Mouse (Mus musculus) fibroblast of lung, adult 2 months (primary cell): Measurements from ENCODE around the gene Rrbp1.

Experiments used
- DNase-seq: peaks from one replicate; pipeline ENCODE4 v3.0.0-alpha.2; 2011; ENCODE audit warnings: low read depth

Gene Rrbp1

DNA sequence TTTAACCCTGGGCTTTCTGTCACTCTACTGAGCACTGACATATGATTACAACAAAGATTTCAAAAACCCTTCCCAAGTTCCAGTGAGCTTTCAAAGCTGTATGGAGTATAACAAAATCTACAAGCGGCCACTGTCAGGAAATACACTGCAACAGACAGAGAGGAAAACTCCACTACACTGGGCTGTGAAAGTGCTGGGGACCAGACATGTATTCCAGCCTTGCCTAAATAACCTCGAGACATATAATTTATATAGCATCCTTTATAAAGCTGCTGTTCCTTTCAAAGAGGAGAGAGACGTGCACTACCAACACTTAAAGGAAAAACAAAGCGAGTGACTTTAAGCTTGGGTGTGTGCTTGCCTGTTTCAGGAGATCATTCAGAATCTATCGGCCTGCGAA is 4.4 kb downstream of the Rrbp1 start:
- no peak for DNase-seq

DNA sequence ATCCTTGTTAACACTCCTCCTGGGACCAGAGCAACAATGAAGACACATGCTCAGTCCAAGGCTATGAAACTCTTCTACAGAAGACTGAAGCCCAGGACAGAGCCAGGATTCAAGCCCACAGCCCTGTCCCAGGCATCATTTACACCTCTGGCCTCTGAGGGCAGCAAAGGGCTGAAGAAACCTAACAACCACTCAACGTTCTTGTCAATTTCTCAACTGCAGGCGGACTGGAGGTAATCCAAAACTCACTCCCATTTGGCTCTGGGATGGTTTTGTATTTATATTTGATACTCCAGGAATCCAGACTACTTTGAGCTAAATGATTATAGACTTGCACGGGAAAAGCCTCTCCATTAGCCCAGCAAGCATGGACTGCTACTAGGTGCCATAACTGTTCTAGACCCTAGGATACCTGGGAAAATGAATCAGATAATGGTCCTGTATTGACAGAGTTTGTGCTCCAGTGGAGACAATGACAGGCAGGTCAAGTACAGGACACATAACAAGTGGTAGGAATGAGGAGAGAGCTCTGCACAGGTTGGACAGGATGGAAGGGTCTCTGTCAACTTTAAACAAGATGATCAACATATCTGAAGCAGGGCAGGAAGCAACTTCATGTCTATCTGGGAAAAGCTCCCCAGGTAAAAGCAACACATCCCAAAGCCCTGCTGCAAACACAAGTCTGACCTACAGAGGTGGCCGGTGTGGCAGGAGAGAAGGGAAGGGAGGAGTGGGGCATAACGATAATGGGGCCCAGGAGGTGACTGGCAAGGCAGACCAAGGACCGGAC is 5.7 kb downstream of the Rrbp1 start:
- DNase-seq, result peak; percentile 44

DNA sequence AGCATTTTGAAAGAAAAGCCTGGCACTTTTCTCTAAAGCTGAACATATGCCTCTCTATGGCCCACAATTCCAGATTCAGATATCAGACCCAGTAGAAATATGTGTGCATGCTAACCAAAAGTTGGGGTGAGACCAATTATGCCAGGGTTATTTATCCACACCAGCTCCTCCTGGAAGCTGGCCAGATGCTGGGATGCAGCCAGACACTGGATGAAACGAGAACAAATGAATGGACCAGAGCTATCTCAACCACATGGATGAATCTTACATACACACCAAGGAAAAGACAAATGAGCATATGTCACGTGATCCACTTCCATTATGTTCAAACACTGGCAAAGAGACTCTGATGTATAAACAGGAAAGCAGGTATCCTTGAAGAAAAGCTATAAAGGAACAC is 7.5 kb downstream of the Rrbp1 start:
- no peak for DNase-seq

DNA sequence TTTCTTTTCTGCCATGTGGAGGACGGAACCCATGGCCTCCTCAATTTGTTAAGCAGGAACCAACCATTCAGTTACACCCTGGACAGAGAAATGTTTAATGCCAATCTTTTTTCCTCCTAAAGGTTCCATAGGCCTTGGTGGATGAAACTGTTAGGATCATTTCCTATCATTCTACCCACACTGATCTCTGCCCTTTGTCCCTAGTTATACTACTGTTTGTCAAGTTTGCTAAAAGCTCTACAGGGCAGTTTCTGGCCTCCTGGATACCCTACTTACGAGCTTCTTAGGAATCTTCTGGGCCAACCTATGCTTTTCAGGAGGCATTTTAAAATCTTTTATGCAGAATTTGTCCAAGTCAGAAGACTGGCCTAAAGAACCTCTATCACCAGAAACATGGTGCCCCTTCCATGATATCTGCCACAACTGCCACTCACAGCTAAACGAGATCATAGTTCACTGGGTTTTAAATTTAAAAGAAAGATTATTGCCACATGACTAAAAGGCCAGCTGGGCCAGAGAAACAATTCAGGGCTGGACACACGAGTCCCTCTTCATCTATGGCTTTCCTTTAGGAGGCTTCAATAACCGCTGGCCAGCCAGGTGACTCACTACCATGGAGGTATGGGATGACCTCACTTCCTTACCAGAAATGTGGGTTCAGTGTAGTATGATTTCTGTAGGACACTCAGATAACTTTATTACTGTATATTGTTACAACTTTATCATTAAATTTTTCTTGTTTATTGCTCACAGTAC is 8.7 kb downstream of the Rrbp1 start:
- DNase-seq, result no peak

DNA sequence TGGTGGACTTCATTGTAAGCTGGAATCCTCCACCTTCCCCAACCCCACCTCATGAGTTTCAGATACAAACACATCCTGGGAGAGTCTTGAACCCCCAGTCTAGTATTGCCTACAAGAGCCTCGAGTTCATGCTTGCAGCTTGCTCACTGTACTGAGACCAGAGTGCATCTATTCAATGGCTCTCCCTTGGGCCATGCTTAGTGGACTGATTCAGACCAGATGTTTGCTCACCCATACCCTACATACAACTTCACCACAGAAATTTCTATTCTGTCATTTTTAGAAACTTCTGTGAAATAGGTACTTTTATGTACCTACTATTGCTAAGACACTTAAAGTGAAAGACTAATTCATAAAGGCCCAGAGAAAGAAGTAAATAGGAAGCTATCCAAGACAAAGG is 18.1 kb downstream of the Rrbp1 start:
- DNase-seq, result no peak

GRCm38 (mm10) chr2:143991964-143992672 is 18.9 kb downstream of the Rrbp1 start:
- DNase-seq, result no peak

DNA sequence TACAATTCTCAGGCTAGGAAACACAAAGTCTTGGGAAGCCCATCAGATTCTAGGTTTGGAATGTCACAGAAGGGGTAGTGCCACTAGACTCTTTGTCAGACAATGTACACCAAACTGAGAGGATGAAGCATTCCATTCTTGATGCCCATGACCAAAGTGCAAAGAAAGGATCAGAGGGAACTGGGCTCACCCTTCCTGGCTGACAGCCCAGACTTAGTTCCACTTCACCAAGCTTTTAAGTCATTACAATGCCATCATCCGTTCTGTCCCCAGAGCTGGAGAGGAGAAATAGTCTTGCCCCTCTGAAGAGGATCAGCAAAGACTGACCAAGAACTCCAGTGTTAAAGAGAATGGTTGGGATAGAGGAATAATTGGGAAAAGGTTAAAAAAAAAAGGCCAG is 20.1 kb downstream of the Rrbp1 start:
- no peak for DNase-seq

- no peak for DNase-seq
These were observed 23.0 kb downstream of the Rrbp1 start for GRCm38 (mm10) chr2:143988016-143988415.

DNA sequence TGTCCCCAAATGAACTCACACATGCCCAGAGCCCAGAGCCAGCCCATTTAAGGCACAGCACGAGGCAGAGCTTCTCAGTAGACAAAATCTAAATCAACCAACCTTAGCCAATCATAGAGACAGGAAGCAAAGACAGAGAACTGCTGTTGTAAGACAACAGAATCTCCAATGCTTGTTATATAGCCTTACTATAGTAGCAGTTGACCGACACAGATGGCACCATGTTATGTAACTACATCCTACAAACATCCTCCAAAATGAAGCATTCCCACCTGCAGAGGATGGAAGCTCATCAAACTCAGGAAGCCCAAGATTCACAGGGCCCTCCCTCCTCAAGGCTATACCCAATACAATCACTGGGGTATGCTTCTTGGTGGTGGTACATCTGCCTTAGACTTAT is 23.6 kb downstream of the Rrbp1 start:
- DNase-seq, result no peak

DNA sequence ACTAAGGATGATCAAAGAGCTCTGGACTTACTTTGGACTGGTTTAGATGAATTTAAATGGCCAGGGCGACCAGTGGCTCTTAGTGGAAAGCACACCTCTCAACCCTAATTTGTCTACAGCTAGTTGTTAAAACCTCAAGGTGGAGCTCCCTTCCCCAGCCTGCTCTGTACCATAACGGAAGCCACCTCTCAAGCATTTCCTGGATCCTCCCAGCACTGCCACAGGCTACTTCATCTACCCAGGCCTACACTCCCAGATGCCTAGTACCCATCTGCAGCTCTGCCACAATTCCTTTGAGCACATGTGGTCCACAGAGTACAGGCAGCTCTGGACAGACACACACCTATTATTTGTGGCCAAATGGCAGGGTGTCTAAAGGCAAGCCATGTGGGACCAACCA is 27.6 kb downstream of the Rrbp1 start:
- DNase-seq, result no peak

DNA sequence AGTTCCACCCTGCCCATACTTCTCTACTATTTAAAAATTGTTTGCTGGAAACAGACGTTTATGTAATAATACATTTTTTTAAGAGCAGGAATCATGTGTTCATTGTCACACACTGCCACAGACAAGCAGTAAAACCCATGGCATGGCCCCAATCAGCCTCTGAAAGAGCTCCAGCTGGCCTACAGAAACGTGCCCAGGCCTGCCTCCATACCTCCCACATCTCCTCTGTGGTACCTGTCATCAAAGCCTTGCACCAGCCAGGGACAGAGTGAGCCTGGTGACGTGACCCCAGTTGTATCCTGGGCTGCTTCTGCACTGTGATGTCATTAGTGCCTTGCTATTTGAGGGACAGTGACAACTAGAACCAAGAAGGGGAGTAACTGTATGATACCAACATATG is 28.2 kb downstream of the Rrbp1 start:
- DNase-seq, result no peak

GRCm38 (mm10) chr2:143982152-143982551 is 28.9 kb downstream of the Rrbp1 start:
- DNase-seq, result no peak

- DNase-seq, result no peak
These were observed 30.2 kb downstream of the Rrbp1 start for GRCm38 (mm10) chr2:143980781-143981398.

DNA sequence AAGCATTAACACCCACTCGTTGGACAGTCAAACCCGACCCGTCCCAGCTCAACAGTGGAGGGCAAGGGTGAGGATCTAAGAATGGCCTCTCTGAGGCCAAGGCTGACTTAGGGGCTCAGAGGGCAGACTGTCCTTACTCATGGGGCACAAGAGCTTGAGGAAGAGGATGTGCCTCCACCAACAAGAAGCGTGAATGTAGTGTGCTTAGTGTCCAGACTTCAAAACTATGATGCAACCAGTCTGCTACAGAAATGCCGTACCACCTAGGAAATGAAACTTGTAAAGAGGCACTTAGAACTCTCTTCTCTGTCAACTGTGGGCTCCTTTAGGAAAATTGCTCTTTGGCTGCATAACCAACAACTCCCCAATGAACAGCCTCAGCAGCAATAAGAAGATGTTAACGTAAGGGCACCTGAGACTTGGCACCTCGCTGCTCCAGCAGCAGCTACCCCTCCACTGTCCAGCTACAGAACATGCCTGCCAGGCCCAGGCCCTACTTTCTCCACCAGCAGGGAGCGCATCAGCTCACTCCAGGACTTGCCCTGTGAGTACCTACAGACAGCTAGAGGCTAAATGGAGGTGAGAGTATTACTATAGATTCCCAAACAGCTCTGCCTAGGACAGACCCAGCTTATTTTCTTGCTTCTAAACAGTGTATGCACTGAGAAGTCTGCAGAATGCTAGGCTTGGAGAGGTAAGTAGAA is 32.5 kb downstream of the Rrbp1 start:
- DNase-seq, result no peak

DNA sequence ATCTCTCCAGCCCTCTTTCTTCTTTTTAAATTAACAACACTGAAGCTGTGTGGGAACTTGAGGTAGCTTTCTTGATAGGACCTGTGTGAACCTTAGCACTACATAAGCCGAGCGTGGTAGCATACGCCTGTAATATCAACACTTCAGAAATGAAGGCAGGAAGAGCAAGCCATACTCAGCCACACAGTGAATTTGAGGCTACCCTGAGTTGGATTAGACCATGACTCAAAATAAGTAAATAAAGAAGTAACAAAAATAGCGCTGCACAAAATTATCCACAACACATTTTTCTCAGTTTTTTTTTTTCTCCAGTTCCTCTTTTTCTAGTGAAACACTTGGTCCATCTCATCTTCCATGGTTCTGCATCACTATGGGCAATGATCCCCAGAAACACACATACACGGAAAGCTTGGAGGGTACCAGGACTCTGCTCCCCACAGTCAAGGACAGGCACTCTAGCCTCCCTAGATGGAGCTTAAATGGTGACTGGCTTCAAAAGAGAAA is 35.9 kb downstream of the Rrbp1 start:
- DNase-seq, result no peak

DNA sequence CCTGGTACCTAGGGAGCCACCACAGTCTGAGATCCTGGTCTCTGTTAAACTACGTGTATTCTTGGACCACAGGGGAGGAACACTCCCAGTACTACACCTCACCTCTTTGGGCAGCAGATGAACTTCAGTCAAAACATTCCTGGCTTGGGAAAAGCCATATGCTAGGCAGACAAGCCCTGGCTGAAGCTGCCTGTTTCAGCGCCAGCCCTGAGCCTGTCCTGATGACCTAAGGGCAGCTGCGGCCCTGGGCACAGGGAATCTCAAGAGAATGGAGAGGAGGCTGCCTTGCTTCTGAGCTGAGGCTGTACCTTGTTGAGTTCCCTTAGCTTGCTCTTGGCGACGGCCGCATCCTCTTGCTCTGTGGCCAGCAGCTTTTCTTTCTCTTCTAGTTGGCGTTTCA is 37.9 kb downstream of the Rrbp1 start:
- no peak for DNase-seq

GRCm38 (mm10) chr2:143971887-143972286 is 39.2 kb downstream of the Rrbp1 start:
- no peak for DNase-seq

GRCm38 (mm10) chr2:143970841-143971240 is 40.2 kb downstream of the Rrbp1 start:
- no peak for DNase-seq

DNA sequence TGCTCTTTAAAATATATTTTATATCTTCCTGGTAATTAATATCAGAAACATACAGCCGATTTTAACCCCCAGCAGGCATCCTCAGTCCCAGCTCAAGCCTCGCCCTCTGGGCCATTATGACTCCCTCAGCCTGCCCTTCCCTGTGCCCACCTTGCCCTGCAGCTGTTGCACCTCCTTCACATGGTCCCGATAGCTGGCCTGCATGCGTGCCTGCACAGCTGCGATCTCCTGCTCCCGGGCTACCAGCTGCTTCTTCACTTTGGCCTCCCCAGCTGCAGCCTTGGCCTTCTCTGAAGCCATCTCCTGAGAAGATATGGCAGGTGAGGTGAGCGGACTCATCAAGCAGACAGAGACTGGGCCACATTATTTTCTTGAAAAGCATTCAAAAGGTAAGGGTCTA is 41.8 kb downstream of the Rrbp1 start:
- DNase-seq, result no peak

GRCm38 (mm10) chr2:143963318-143963717 is 47.7 kb downstream of the Rrbp1 start:
- no peak for DNase-seq

- no peak for DNase-seq
These were observed 48.9 kb downstream of the Rrbp1 start for GRCm38 (mm10) chr2:143962192-143962591.

GRCm38 (mm10) chr2:143955746-143956145 is 55.3 kb downstream of the Rrbp1 start:
- no peak for DNase-seq
